Mouse (Mus musculus): ENCODE data around the gene Cul9. TPM values are rescaled to one million over a fixed set of nuclear protein-coding genes. Genes with fewer than 3 reads are reported as not detected.

The Cul9 gene
- polyA plus RNA-seq, 1 experiment from 2014 or later, result 7.6 TPM

DNA sequence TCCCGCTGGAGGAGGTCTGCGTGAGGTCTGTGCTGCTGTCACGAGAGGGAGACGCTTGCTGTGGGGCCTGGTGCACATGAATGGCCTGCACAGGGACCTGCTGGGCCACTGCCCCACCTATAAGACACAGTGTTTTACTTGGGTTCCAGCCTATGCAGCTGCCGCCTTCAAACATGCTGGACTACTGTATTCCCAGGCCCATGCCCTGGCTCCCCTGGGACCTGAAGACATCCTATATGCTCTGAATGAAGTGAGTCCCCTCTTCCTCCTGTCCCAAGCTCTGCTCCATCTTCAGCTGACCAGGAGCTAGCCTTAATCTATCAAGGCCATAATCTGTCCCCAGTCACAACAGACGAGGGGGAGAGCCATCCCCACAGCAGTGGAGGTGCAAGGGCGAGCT, 4.7 kb upstream of the Cul9 start:
- H3K9me3 ChIP-seq (replicated peaks; ENCODE audit: control insufficient read depth, low read length), result no peaks in the 10 kb centered on the region
- DNase-seq (ENCODE audit: low spot score), result no peak
- peaks cover 29% of the 10 kb centered on the region for H3K4me1 ChIP-seq (ENCODE audit: control insufficient read depth, insufficient read depth, low read length)
- 86% methylated on average over 7 of the region's 7 CpGs for WGBS
- H3K4me3 ChIP-seq (ENCODE audit: low read depth, low read length), result no peak overlapping the region
- H3K4me2 ChIP-seq (ENCODE audit: low read length), result no peak overlapping the region
- H3K9ac ChIP-seq (ENCODE audit: low read length), result no peak overlapping the region
- 0 out of 2 replicates have a peak, but pooled peaks cover 3% of the 10 kb centered on the region for H3K27me3 ChIP-seq (replicated peaks; ENCODE audit: control insufficient read depth, insufficient read depth, low read length)
- ATAC-seq, result no peak
- H3K27ac ChIP-seq (ENCODE audit: low read depth, low read length), result no peak overlapping the region
- H3K36me3 ChIP-seq (ENCODE audit: control insufficient read depth, insufficient read depth, low read length), result peaks cover 47% of the 10 kb centered on the region

DNA sequence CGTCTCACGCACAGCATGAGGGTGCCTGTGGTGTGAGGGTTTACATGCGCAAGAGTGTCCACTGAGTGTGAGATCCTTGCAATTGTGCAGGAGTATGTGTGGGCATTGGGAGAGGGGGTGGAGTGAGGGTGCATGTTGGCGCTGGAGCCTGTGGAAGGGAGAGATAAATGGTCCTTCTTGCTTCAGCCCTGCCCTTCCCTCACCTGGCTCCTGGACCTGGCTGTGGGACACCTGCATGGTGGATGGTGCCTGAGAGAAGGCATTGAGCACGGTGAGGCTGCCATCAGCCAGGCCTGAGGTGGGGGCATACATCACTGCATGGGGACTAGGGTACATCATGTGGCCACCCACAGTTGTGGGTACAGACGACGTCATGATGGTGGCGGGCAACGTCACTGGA, 3.5 kb upstream of the Cul9 start:
- ATAC-seq (no peak), DNase-seq (ENCODE audit: low spot score) (no peak)
- H3K4me1 ChIP-seq (ENCODE audit: control insufficient read depth, insufficient read depth, low read length), result peaks cover 29% of the 10 kb centered on the region

GRCm38 (mm10) chr17:46549193-46549592, 3.0 kb upstream of the Cul9 start:
- 20% methylated on average over 8 of the region's 8 CpGs for WGBS
- peaks cover 47% of the 10 kb centered on the region for H3K36me3 ChIP-seq (ENCODE audit: control insufficient read depth, insufficient read depth, low read length)
- H3K9ac ChIP-seq (ENCODE audit: low read length), result no peak overlapping the region
- ATAC-seq (no peak), DNase-seq (ENCODE audit: low spot score) (peak; percentile 61)
- H3K27me3 ChIP-seq (replicated peaks; ENCODE audit: control insufficient read depth, insufficient read depth, low read length), result 0 out of 2 replicates have a peak, but pooled peaks cover 3% of the 10 kb centered on the region
- H3K4me1 ChIP-seq (ENCODE audit: control insufficient read depth, insufficient read depth, low read length), result peaks cover 25% of the 10 kb centered on the region
- H3K9me3 ChIP-seq (replicated peaks; ENCODE audit: control insufficient read depth, low read length), result no peaks in the 10 kb centered on the region
- H3K4me3 ChIP-seq (ENCODE audit: low read depth, low read length), result no peak overlapping the region
- H3K4me2 ChIP-seq (ENCODE audit: low read length), result no peak overlapping the region
- H3K27ac ChIP-seq (ENCODE audit: low read depth, low read length), result no peak overlapping the region

More for the DNA sequence above, 3.5 kb upstream of the Cul9 start:
- no peak overlapping the region for H3K4me3 ChIP-seq (ENCODE audit: low read depth, low read length)
- 87% methylated on average over 9 of the region's 9 CpGs for WGBS
- H3K9ac ChIP-seq (ENCODE audit: low read length), result no peak overlapping the region
- H3K4me2 ChIP-seq (ENCODE audit: low read length), result no peak overlapping the region
- H3K36me3 ChIP-seq (ENCODE audit: control insufficient read depth, insufficient read depth, low read length), result peaks cover 47% of the 10 kb centered on the region
- H3K27me3 ChIP-seq (replicated peaks; ENCODE audit: control insufficient read depth, insufficient read depth, low read length), result 0 out of 2 replicates have a peak, but pooled peaks cover 3% of the 10 kb centered on the region
- H3K27ac ChIP-seq (ENCODE audit: low read depth, low read length), result no peak overlapping the region
- H3K9me3 ChIP-seq (replicated peaks; ENCODE audit: control insufficient read depth, low read length), result no peaks in the 10 kb centered on the region

- Histone ChIP-seq H3K4me1 (ENCODE audit: control insufficient read depth, insufficient read depth, low read length) (peaks cover 20% of the 10 kb centered on the region), H3K9me3 (replicated peaks; ENCODE audit: control insufficient read depth, low read length) (no peaks in the 10 kb centered on the region), H3K4me3 (ENCODE audit: low read depth, low read length) (no peak overlapping the region), H3K27ac (ENCODE audit: low read depth, low read length) (no peak overlapping the region), H3K27me3 (replicated peaks; ENCODE audit: control insufficient read depth, insufficient read depth, low read length) (0 out of 2 replicates have a peak, but pooled peaks cover 3% of the 10 kb centered on the region), H3K9ac (ENCODE audit: low read length) (no peak overlapping the region), H3K4me2 (ENCODE audit: low read length) (no peak overlapping the region), H3K36me3 (ENCODE audit: control insufficient read depth, insufficient read depth, low read length) (peaks cover 47% of the 10 kb centered on the region)
- DNase-seq (ENCODE audit: low spot score), result no peak
- no peak for ATAC-seq
- WGBS, result 55% methylated on average over 11 of the region's 11 CpGs
These were observed 2.6 kb upstream of the Cul9 start for GRCm38 (mm10) chr17:46548741-46549140.

DNA sequence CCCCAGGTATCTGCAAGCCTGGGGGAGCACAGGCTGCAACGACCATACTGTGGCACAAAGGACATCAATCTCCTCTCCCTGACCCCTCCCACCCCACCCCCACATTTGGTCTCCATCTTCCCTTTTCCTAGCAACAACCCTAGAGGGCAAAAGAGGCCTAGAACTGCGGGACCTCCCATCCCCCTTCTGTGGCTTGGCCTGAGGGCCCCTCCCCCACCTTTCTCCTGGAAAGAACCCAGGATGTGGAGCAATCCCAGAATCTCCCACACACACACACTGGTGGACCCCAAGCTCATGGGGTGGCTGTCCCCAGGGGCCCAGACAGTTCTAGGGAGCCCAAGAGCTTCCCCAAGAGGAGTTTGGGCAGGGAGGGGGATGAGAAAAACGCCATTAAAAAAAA, 1.7 kb upstream of the Cul9 start:
- WGBS, result 13% methylated on average over 3 of the region's 3 CpGs
- ATAC-seq (no peak), DNase-seq (ENCODE audit: low spot score) (no peak)
- H3K4me1 ChIP-seq (ENCODE audit: control insufficient read depth, insufficient read depth, low read length), result peaks cover 12% of the 10 kb centered on the region; the same call in 1 of the 2 replicates
- no peaks in the 10 kb centered on the region for H3K9me3 ChIP-seq (replicated peaks; ENCODE audit: control insufficient read depth, low read length)
- H3K27ac ChIP-seq (ENCODE audit: low read depth, low read length), result no peak overlapping the region
- H3K9ac ChIP-seq (ENCODE audit: low read length), result no peak overlapping the region
- peaks cover 52% of the 10 kb centered on the region for H3K36me3 ChIP-seq (ENCODE audit: control insufficient read depth, insufficient read depth, low read length)
- no peak overlapping the region for H3K4me3 ChIP-seq (ENCODE audit: low read depth, low read length)
- 0 out of 2 replicates have a peak, but pooled peaks cover 3% of the 10 kb centered on the region for H3K27me3 ChIP-seq (replicated peaks; ENCODE audit: control insufficient read depth, insufficient read depth, low read length)
- H3K4me2 ChIP-seq (ENCODE audit: low read length), result no peak overlapping the region

GRCm38 (mm10) chr17:46546995-46547394, 807 bp upstream of the Cul9 start:
- peak overlapping the region; percentile 85 for H3K4me2 ChIP-seq (ENCODE audit: low read length)
- peaks cover 7% of the 10 kb centered on the region; the same call in 1 of the 2 replicates for H3K4me1 ChIP-seq (ENCODE audit: control insufficient read depth, insufficient read depth, low read length)
- no peaks in the 10 kb centered on the region for H3K9me3 ChIP-seq (replicated peaks; ENCODE audit: control insufficient read depth, low read length)
- no peak overlapping the region for H3K27ac ChIP-seq (ENCODE audit: low read depth, low read length)
- WGBS, result 5% methylated on average over 8 of the region's 8 CpGs
- H3K27me3 ChIP-seq (replicated peaks; ENCODE audit: control insufficient read depth, insufficient read depth, low read length), result 0 out of 2 replicates have a peak, but pooled peaks cover 3% of the 10 kb centered on the region
- H3K9ac ChIP-seq (ENCODE audit: low read length), result peak overlapping the region; percentile 86; the same call in 1 of the 2 replicates
- peaks cover 49% of the 10 kb centered on the region for H3K36me3 ChIP-seq (ENCODE audit: control insufficient read depth, insufficient read depth, low read length)
- no peak overlapping the region for H3K4me3 ChIP-seq (ENCODE audit: low read depth, low read length)
- DNase-seq (ENCODE audit: low spot score) (no peak), ATAC-seq (no peak)

GRCm38 (mm10) chr17:46546591-46546990, 403 bp upstream of the Cul9 start:
- peaks cover 45% of the 10 kb centered on the region for H3K36me3 ChIP-seq (ENCODE audit: control insufficient read depth, insufficient read depth, low read length)
- H3K4me2 ChIP-seq (ENCODE audit: low read length), result peak overlapping the region; percentile 85
- H3K27me3 ChIP-seq (replicated peaks; ENCODE audit: control insufficient read depth, insufficient read depth, low read length), result 0 out of 2 replicates have a peak, but pooled peaks cover 3% of the 10 kb centered on the region
- no peaks in the 10 kb centered on the region for H3K9me3 ChIP-seq (replicated peaks; ENCODE audit: control insufficient read depth, low read length)
- H3K4me1 ChIP-seq (ENCODE audit: control insufficient read depth, insufficient read depth, low read length), result peaks cover 7% of the 10 kb centered on the region; the same call in 1 of the 2 replicates
- H3K27ac ChIP-seq (ENCODE audit: low read depth, low read length), result no peak overlapping the region
- peak overlapping the region; percentile 64 for H3K4me3 ChIP-seq (ENCODE audit: low read depth, low read length)
- DNase-seq (ENCODE audit: low spot score) (no peak), ATAC-seq (peak; percentile 9; the same call in 1 of the 2 replicates)
- peak overlapping the region; percentile 86 for H3K9ac ChIP-seq (ENCODE audit: low read length)
- 6% methylated on average over 7 of the region's 7 CpGs for WGBS

DNA sequence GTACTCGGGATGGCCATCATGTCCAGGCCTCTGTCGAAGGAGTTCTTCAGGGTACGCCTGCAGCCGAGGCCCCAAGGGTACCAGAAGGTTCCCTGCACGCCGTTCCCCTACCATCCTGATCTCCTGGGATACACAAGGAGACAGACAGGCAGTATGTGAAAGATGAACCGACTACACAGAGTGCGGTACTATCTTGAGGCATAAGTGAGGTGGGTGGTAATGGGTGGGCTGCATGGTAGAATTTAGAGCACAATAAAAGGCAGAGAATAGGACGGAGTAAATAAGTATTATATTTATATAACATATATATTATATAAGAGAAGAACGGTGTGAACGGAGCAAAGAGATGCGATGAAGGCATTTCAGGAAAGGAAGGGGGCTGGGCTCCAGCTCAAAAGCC, 2.5 kb downstream of the Cul9 start:
- H3K27ac ChIP-seq (ENCODE audit: low read depth, low read length), result no peak overlapping the region

GRCm38 (mm10) chr17:46525579-46526307, 20.4 kb downstream of the Cul9 start:
- H3K4me1 ChIP-seq (ENCODE audit: control insufficient read depth, insufficient read depth, low read length), result no peaks in the 10 kb centered on the region
- H3K9ac ChIP-seq (ENCODE audit: low read length), result no peak overlapping the region
- H3K4me3 ChIP-seq (ENCODE audit: low read depth, low read length), result no peak overlapping the region
- H3K4me2 ChIP-seq (ENCODE audit: low read length), result no peak overlapping the region
- no peaks in the 10 kb centered on the region for H3K9me3 ChIP-seq (replicated peaks; ENCODE audit: control insufficient read depth, low read length)
- ATAC-seq, result peak; percentile 82
- H3K27me3 ChIP-seq (replicated peaks; ENCODE audit: control insufficient read depth, insufficient read depth, low read length), result 0 out of 2 replicates have a peak, but pooled peaks cover 3% of the 10 kb centered on the region
- no peak overlapping the region for H3K27ac ChIP-seq (ENCODE audit: low read depth, low read length)
- DNase-seq (ENCODE audit: low spot score), result peak; percentile 77
- WGBS, result 37% methylated on average over 12 of the region's 12 CpGs
- H3K36me3 ChIP-seq (ENCODE audit: control insufficient read depth, insufficient read depth, low read length), result peaks cover 19% of the 10 kb centered on the region; the same call in 1 of the 2 replicates

More for the DNA sequence above, 2.5 kb downstream of the Cul9 start:
- DNase-seq (ENCODE audit: low spot score), result no peak
- WGBS, result 96% methylated on average over 12 of the region's 12 CpGs
- H3K4me3 ChIP-seq (ENCODE audit: low read depth, low read length), result no peak overlapping the region
- H3K36me3 ChIP-seq (ENCODE audit: control insufficient read depth, insufficient read depth, low read length), result peaks cover 41% of the 10 kb centered on the region
- no peak overlapping the region for H3K9ac ChIP-seq (ENCODE audit: low read length)
- no peak overlapping the region for H3K4me2 ChIP-seq (ENCODE audit: low read length)
- no peak for ATAC-seq
- peaks cover 7% of the 10 kb centered on the region; the same call in 1 of the 2 replicates for H3K4me1 ChIP-seq (ENCODE audit: control insufficient read depth, insufficient read depth, low read length)
- H3K27me3 ChIP-seq (replicated peaks; ENCODE audit: control insufficient read depth, insufficient read depth, low read length), result 0 out of 2 replicates have a peak, but pooled peaks cover 3% of the 10 kb centered on the region
- no peaks in the 10 kb centered on the region for H3K9me3 ChIP-seq (replicated peaks; ENCODE audit: control insufficient read depth, low read length)
